Mouse (Mus musculus): ENCODE measurements around the gene Aak1.

DNA sequence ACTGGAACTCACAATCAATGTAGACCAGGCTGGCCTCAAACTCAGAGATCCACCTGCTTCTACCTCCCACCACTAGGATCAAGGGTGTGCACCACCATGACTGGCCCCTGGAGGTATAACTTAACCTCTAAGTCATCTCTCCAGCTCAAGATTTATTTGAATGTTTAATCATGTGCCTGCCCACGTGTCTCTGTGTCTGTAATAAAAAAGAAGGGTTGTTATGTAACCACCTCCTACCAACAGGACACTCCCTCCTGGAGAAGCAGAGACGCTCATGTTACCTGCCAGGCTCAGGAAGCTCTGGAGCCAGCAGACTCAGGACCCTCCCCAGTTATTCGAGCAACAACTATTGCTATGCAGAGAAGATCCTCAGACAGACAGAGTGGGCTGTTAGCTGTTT, 7.4 kb upstream of the Aak1 start:
- TF ChIP-seq CTCF (conservative IDR thresholded peaks at IDR 0.05; ENCODE audit: low read length), result no peak
- no peak for TF ChIP-seq NANOG (IDR thresholded peaks at IDR 0.05; ENCODE audit: borderline replicate concordance, low read length)

All from E14TG2a.4 (cell line).